Mouse (Mus musculus) kidney, adult 9 months (tissue): ENCODE data around the gene Cpne1.

Experiments
- DNase-seq: peaks from one replicate; pipeline ENCODE4 v3.0.0; 2022

Gene Cpne1

DNA sequence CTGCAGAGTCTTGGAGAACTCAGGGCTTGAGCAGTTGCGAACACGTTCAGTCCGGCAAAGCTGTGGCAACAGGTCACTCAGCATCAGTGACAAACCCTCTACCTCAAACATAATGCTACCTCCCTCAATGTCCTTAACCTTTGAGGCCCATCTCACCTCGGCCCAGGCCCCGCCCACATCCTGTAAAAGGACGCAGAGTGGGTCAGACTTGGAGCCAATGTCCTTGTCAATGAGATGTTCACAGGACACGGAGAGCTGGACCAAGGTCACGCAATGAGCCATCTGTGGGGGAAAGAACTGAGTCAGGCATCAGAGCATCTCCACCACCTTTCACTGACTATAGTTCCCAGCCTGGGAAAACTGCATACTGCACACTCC, 32.6 kb downstream of the Cpne1 start:
- DNase-seq: no peak

DNA sequence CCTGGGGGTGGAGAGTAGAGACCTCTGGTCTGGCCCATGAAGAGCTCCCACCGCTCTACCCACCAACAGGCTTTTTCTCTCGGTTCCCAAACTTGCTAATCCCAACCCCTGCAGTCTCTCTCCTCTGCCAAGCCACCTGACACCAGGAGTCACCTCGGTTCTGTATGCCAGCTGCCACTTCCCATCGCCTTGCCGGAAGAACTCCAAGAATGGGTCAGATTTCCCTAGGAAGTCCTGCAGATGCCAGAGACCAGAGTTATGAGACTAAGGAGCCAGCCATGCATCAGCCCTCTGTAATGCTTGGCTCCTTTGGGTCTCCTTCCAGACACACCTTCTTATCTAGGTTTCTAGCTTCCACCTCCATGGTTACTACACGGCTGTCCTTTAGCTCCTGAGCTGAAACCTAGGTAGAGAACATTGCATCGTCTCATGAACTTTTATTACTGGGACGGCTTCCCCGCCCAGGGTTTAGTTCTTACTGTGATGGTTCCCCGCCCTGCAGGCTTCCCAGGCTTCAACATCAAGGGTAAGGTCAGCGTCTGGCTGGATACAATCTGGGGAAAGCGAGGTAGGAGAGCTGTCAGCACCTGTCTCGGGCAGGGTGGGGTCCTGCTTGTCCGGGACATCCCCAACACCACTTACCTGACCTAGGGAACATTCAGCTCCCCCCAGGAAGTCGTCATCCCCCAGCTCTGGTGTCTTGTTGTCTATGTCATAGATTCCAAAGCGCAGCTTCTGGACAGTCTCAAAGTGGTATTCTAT, 33.2 kb downstream of the Cpne1 start:
- DNase-seq: no peak

DNA sequence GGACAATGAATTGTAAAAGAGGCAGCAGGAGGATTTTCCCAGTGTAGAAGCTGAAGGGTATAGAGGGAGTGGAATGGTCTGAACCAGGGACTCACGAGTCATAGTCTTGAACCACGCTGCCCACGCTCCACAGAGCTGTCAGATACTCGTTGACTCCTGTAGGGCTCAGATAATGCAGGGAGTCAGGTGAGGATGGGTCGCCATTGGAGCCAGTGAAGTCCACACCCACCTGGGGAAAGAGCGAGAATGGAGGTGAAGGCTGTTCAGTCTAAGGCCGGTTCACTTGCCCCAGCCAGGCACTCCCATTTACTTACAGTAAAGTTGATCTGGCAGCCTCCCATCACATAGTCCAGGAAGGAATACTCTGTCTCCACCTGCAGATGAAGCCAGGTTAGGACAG, 34.3 kb downstream of the Cpne1 start:
- peak; percentile 15 for DNase-seq

DNA sequence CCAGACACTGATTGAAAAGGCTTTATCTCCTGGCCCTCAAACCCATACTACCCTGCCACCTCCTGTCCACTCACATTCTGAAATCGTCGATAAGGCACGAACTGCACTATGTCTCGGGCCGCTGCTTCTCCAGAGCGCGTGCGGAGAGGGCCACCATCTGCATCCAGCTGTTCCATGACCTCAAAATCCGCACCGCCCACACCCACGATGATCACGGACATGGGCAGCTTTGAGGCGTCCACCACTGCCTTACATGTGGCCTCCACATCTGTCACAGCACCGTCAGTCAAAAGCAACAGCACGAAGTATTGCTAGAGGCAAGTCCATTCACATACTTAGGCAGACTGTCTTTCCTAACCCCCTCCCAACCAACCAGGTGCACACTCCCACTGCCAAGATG, 38.0 kb downstream of the Cpne1 start:
- no peak for DNase-seq

DNA sequence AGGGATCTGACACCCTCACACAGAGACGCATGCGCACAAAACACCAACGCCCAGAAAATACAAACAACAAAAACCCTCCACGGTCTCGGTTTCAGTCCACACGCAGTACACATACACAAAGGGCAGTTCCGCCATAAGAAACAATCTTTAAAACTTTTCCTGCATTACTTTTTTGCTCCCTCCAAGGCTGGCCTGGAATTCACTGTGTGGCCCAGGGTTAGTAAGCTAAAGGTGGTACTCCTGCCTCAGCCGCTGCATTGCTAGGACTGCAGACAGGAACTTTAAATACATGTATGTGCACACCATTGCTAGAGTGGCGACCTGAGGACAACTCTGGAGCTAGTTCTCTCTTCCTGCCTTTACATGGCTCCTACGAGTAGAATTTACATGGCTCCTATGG, 40.5 kb downstream of the Cpne1 start:
- no peak for DNase-seq

DNA sequence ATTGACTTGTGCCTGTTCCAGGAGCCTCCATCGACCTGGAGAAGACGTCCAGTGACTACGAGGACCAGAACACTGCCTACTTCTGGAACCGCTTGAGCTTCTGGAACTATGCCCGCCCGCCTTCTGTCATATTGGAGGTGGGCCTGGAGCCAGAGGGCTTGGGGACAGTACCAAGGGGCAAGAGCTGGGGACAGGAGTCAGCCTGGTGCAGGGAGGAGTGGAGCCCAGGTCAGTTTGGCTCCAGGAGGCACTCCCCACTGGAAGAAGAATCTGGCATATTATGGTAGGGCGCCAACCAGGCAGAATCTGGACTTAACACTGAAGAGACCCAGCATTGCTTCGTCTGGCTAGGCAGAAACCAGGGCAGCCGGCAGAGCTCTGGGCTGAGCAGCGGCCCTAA, 43.8 kb downstream of the Cpne1 start:
- DNase-seq: peak; percentile 25

DNA sequence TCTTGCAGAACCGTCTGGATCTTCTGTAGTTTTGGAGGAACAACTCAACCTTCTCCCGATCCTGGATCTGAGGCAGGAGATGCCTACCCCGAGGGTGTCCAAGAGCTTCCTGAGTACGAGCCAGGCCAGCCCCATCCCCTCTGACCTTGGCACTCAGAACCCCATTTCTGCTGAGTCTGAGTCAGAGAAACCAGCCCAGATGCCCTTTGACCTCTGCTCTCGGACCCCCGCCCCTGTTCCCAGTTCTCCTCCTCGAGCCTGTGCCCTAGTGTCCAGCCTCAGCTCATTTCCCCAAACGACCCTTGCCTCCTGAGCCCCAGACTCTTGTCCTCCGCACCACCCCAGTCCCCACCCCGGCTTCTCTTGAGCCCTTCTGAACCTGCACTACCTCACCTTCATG, 45.6 kb downstream of the Cpne1 start:
- DNase-seq: peak; percentile 33

DNA sequence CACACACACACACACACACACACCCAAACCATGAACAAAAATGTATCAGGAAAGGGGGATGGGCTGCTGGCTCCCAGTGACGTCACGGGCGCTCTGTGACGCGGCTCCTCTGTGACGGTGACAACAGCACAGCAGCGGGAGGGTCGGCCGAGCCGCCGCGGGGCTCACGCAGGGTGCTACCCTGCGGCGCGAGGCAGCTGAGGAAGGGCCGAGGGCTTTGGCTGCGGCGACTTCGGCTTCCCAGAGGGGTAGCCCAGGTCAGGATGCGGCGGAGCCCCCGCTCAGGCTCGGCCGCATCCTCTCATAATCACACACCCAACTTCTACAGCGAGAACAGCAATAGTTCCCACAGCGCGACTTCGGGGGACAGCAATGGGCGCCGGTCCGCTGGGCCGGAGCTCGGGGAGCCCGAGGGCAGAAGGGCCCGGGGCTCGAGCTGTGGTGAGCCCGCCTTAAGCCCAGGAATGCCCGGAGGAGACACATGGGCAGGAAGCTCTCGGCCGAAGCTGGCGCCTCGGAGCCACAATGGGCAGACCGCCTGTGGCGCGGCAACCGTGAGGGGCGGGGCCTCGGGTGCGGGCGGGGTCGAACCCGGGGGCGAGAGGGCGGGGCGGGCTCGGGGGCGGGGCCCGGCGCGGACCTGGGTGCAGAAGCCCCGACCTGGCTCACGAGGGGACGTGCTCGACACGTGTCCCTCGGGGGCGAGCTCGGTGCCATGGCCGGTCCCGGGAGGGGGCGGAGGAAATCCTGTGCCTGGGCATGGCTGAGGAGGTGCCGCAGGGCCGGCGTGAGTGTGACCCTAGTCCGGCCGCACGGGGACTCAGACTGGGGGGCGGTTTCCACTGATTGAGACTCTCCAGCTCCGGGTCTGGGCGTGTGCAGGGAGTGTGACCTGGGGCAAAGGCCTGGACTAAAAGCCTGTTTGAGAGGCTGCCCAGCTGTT, 46.4 kb downstream of the Cpne1 start, which contains the start of gene Spag4:
Gene Spag4 (plus strand): TSS at position 77 of the 943 bp plus-strand sequence.
- peak; percentile 75 for DNase-seq

DNA sequence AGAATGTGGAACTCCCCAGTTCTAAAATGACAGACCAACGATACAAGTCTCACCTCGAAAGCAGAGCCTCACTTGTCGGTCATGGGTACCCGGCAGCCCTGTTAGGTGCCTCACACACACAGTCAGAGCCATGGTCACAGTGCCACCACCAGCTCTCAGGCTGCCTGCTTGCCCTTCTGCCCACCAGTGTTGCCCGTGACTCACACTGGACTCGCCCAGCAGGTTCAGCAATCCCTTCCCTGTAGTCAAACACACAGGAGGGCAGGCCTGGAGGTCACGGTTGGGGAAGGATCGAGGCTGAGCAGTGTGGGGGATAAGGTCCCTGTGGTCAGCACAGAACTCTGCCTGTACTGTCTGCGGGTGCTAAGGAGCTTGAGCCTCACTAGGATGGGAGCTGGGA, 58.9 kb downstream of the Cpne1 start, which contains the start of gene Fer1l4:
Gene Fer1l4 (minus strand): TSS at position 132 of the 400 bp plus-strand sequence.
- DNase-seq: no peak

DNA sequence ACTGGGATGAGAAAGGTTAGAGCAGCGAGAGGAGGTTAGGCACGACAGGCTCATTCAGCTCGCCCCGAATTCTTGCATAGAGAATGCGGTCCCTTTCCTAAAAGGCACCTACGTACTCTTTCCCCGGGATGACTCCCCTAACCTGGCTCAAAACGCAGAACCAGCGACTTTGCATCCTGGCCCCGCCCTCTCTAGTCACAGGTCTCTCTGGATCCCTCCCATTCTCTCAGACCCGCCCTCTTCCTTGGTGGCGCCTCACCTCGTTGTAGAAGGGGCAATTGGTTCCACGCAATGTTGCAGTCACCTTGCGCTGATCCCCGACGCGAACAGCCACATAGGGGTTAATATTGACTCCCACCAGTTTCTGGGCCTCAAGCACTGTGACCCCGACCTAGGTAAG, 63.8 kb downstream of the Cpne1 start:
- DNase-seq: no peak

DNA sequence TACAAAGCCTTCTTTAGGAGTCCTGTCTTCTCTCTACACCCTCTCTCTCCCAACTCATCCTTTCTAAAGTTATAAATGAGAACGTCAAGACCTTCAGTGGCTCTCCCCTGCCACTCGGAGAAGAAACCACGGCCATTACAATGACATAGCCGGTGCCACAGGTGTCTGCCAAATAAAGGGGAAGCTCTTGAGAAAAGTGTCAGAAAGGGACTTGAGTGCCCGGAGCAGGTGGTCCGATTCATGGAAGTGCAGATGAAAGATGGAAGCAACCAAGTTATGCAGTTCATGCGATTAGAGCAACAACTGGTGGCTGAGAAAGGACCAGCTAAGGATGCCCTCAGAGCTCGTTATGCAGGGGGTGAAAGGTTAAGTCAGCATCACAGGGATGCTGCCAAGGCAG, 68.9 kb downstream of the Cpne1 start:
- DNase-seq: no peak

DNA sequence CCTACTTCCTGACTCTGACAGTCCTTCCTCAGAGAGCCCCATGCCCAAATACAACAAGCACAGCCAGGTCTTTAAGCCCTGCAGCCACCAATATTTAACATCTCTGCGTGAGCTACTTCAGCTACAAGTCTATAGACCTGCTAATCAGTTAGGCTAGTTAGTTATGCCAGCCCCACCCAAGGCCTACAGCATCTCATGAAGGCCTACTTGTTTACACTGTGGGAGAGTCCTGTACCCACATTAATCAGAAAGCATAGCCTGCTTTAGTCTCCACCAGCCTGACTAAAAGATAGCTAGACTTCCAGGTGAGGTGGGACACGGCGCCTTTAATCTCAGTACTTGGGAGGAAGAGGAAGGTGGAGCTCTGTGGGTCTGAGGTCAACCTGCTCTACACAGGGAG, 72.4 kb downstream of the Cpne1 start:
- no peak for DNase-seq

DNA sequence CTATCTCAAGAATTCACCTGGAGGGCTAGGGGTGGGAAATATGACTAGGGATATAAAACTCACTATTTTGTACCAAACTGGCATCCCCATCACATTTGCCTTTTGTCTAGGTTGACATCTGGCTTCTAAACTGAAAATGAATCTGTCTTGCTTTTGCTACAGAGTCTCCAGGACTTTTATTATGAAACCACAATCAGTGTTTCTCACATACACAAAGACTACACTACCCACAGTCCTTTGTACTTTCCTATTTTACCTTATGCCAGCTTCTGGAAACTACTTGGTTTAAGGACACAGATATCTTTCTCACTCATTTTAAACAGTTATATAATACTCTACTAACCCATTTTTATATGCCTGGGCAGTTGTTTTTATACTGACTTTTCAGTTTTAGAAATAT, 86.3 kb downstream of the Cpne1 start:
- DNase-seq: peak; percentile 49
